Mouse (Mus musculus) MEL-GATA-1-ER (cell line): ENCODE data around the gene Dnajc11.

ENCODE experiments used
- DNase-seq: peaks from one replicate; pipeline ENCODE4 v3.0.0-alpha.2; 2012; ENCODE audit warnings: low read depth; ENCODE audit errors: extremely low read depth

The Dnajc11 gene

DNA sequence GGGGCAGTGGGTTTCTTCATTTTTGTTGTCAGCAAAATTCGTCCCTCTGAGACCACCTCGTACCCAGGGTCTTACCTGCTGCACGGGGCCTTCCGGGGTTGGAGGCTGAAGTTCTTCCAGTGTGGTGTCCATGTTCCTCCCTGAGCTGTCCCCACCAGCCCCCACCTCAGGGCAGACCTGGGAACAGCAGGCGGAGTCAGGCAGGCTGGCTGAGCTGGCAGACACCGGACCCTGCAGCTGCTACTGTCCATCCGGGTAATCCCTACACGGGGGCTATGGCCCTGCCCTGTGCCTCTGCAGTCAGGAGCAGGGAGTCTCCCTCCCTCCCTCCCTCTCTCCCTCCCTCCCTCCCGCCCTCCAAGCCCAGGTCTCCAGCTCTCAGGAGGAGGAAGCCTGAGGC is 50.1 kb downstream of the Dnajc11 start:
- no peak for DNase-seq

DNA sequence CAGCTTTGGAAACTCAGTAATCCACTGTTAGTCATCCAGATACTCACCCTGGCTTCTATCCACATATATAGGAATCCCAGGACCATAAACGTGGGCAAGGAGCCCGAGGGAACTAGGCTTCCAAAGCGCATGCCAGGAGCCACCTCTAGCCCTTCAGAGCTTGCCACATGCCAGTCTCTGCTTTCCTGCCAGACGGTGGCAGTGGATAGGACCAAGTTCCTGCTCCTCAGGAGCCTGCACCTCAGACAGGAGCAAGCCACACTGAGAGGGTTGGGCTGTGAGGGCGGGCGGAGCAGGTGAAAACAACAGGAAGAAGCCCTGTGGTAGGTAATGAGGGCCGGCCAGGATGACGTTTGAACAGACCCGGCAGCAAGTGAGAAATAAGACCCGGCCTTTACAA is 52.4 kb downstream of the Dnajc11 start:
- DNase-seq: no peak

DNA sequence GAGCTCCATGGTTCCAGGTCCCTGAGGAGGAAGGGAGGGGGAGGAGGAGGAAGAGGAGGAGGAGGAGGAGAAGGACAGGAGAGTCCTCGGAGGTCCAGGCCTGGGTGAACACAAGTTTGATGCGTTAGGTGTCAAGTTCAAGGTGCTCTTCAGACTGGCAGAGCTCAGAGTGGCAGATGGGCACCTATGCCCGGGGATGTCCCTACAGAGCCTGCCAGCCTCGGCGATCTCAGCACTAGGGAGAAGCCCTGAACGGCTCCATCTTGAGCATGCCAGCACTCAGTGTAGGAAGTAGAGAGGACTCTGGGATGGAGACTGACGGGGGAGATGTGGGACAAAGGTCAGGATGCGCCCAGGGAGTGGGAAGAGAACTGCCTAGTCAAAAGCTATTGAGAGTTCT is 53.2 kb downstream of the Dnajc11 start:
- DNase-seq: no peak

DNA sequence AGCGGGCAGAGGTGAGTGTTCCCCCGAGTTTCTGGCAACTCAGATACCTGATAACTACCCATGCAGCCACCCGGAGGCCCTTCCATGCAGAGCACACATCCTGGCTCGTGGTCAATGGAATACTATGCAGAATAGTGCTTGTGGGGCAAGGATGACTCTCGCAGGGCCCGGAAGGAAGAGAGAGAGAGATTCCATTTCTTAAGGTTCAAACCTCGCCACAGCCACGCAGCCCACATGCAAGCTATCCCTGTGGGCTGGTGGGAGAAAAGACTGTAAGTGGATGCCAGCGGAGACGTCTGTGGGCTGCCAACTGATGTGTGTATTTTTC is 54.5 kb downstream of the Dnajc11 start:
- DNase-seq: no peak

DNA sequence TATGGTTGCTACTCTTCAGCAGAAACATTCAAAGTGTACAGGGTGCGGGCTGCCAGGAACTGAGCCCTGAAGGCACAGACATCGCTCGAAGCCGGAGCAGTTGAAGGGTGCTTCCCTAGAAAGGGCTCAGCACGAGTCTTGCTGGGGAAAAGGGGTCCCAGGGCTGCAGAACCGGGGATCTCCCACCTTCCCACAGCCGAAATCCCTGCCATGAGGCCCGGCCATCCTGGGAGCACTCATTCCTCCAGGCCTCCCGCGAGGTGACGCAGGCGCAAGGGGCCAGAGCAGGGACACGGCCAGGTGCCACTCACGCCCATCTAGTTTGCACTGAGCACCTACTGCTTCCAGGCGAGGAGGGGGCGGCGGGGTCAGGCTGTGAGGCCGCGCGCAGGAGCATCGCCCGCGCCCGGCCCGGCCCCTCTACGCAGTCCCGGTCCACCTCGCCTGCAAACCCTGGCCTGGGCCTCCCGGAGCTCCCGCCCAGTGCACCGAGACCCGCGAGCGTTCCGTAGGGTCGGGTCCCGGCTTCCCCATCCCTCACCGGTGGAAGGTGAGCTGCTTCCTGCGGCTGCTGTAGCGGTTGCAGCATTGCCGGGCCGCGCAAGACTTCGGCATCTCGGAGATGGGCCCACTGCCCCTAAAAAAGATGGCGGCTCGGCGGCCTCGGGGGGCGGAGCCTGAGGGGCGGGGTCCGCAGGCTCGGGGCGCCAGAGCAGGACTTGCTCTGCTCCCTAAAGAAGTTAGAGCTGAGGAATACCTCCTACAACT is 55.0 kb downstream of the Dnajc11 start, which contains the start of gene Thap3:
Thap3 (minus strand) TSS at position 656 of the 768 bp plus-strand sequence.
- peak; percentile 26 for DNase-seq

DNA sequence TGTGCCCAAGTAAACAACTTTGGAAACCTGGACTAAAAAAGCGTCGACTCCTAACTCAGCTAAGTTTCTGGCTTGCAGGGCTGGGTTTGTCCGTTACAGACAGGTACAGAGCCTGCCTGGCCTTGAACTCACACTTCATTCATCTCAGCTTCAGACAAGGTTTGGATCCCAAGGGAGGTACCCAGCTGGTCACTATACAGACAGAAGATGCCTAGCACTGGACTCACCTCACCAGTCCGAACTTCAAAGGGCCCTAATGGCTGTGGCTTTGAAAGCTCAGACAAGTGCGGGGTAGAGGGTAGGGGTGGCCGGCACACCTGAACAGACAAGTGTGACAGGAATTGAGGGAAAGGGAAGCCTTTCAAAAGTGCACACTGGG is 55.6 kb downstream of the Dnajc11 start:
- no peak for DNase-seq

DNA sequence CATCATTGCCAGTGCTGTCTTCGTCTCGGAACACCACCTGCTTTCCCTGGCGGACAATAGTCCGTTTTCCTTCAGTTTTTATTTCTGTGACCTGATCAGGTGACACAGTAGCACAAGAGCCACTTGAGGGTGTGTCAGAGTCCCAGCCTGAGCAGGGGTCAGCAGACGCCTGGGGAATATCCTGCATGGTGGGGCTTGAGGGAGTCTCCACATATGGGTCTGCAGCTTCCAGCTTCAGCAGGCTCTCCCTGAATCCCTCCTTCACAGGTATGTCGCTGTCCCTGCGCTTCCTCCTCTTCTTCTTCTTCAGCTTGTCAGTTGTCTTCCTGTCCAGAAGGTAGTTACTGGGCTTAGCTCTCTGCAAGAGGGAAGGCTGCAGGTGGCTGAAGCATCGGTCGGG is 58.6 kb downstream of the Dnajc11 start:
- DNase-seq: no peak

DNA sequence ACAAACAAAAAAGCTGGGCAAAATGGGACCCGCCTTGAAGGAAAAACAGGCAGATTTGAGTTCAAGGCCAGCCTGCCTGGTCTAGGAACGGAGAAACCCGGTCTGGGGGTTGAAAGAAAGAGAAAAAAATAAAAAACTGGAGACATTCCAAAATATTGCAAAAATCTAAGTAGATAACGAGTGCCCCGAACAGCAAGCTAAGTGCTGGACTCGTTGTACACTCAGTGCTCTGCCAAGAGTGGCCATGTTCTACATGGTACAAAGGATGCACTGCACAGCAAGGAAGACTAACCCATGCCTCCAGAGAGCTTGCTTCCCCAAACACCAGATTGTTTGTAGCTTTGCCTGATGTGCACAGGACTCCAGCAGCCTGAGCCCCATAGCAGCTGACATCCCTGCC is 59.5 kb downstream of the Dnajc11 start:
- DNase-seq: no peak

DNA sequence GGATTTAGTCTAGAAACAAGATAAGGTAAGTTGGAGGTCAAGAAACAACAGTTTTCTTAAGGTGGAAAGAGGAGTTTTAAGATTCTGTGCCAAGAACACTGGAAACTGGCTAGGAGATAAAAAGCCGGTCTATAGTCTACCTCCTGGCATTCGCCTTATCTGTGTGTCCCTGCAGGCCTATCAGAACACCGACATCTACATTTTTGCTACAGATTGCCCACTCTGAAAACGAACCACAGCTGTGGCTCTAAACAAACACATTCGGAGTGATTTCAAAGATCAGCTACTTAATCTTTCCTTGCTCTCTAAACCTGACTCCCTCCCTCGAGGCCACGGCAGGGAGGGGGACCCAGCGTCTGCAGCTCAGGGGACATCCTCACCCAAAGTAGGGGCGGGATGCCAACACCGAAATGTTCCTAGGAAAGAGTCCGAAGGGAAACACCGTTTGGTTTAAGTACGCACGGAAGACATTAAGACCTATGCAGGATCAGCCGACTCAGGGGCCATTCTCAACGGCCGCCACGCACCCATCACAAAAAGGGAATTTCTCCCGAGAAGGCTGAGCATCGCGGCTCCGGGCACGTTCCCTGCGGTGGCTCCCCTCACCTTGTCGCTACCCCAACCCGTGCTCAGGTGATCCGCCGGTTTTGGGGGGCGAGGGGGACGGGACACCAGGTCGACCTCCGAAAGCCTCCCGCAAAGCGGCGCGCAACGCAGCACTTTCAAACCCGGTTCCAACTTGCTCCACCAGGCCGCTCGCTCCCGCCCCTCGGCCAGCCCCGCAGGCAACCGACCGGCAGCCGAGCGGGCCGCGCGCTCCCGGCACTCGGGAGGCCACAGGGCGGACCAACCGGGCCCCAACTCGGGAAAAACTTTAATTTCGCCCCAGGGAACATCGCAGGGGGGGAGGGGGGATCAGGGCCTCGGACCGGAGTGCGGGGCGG is 61.0 kb downstream of the Dnajc11 start:
- DNase-seq: peak; percentile 50

DNA sequence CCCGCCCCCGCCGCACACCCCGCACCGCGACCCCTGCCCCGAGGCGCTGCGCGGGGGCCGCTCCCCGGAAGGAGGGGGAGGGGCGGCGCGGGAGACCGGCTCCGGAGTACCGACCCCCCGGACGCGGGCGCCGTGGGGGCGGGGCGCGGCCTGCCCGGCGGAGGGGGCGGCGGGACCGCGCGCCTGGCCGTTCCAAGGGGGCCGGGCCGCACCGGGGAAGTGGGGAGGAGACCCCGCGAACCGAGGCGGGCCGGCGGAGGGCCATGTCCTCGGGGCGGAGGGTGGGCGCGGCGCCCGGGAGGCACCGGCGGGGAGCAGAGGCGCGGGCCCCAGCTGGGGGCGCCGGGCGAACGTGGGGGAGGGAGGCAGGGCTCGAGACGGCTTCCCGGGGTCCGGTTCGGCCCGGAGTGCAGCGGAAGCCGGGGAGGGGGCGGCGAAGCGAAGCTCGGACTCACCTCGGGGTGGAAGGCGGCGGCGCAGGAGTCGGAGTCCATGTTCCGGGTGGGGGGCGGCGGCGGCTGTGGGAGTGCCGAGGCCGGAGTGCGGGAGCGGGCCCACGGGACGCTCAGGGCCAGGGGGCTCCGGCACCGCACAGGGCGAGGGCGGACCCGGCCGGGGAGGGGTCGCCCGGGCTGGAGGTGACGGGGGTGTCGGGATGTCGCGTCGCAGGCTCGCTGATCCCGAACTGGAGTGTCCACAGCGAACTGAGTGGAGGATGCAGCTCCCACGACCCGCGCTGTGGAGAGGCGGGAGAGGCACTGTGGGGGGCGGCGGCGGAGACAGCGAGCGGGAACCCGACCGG is 62.1 kb downstream of the Dnajc11 start:
- no peak for DNase-seq

DNA sequence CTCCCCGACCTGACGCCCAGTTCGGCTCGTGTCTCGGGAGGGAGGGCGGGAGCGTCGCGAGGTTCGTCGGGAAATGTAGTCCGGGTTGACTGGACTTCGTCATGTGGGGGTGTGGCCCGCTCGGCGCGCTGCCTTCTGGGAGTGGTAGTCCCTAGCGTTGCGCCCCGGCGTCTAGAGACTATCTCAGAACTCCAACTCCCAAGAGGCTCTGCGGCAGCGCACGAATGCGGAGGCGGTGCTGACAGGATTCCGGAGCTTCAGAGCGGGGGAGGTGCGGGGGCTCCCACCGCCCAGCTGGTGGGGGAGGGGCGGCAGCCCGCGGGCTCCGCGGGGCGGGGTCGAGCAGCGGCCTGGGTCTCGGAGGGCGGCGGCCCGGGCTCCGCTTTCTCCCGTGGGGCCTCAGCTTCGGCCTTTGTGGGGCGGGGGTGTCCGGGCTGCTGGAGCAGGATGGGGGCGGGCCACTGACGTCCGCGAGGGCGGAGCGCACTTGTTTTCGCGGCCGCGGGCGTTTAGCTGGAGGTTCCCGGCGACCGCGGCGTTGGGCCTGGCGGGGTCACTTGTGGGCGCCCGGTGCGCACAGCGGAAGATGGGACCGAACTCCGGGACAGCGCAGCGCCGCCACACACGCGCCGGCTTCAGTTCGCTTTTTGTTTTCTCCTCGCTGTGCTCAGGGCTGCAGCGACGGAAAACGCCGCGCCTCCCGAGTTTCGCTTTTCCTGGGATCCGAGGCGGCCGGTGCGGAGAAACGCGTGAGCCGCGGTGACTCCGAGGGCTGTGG is 62.9 kb downstream of the Dnajc11 start, which contains the start of gene Phf13:
Phf13 (minus strand) TSS at position 86 of the 778 bp plus-strand sequence.
- DNase-seq: peak; percentile 95

DNA sequence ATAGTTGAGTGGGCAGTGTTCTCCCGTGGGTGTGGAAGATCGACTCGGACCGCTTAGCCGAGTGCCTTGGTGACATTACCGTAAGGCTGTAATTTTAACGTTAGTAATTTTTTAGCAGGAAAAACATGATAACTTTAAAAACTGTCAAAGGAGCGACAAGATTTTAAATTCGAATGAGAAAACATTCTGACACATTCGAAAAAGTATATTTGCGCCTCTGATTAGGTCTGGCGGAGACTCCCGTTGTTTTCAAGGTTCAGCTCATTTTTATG is 63.4 kb downstream of the Dnajc11 start:
- DNase-seq: no peak

DNA sequence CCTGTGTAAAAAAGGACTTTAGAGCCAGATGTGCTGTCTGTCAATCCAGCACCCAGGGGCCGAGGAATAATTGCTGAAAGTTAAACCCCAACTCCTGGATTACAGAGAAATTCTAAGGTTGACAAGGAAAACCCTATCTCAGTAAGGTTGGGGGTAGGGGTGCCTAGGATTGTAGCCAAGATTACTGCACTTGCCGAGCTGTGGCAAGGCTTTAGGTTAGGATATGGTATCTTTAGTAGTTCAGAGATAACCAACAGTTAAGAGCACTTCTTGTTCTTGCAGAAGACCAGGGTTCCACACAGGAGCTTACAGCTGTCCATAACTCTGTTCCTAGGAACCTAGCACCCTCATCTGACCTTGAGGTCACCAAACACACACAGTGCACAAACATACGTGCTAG is 64.2 kb downstream of the Dnajc11 start:
- no peak for DNase-seq

DNA sequence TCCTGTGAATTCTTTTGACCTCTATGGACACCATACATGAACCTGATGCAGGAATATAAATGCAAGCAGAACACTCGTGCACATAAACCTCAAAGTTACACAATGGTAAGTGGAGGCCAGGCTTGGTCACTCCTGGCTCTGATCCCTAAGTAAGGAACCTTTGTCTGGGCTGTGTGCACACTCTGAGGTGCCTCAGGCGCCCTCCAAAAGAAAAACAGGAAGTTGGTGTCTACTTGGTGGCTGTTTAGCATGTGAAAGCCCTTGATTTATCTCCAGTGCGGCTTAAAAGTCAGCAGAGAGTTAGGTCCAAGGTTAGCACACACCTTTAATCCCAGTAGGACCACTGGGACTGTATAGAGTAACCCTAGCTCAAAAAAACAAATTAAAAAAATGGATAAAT is 66.0 kb downstream of the Dnajc11 start:
- DNase-seq: peak; percentile 39

DNA sequence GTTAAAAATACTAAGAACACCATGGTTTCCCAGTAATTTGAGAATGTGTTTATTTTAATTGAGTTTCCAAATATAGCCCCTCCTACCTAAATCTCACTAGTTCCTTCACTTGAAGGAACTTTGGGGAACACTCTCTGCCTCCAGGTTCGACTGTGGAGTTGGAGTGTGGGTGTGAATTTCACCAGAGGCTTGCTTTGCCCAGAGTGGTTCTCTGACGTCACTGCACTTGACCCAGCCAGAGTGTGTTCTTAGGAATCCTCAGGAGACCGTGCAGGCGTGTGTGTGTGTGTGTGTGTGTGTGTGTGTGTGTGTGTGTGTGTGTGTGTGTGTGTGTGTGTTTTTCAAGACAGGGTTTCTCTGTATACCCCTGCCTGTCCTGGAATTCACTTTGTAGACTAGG is 67.4 kb downstream of the Dnajc11 start:
- DNase-seq: no peak

DNA sequence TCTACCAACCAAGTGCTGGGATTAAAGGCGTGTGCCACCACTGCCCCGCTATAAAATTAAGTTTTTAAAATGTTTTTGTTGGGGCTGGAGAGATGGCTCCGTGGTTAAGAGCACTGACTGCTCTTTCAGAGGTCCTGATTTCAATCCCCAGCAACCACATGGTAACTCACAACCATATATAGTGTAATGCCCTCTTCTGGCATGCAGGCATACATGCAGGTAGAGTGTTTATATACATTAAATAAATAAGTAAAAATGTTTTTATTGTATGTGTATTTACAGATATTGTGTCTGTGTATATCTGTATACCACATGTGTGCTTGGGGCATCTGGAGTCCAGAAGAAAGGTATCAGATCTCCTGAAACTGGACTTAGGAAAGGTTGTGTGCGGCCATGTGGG is 67.8 kb downstream of the Dnajc11 start:
- no peak for DNase-seq

DNA sequence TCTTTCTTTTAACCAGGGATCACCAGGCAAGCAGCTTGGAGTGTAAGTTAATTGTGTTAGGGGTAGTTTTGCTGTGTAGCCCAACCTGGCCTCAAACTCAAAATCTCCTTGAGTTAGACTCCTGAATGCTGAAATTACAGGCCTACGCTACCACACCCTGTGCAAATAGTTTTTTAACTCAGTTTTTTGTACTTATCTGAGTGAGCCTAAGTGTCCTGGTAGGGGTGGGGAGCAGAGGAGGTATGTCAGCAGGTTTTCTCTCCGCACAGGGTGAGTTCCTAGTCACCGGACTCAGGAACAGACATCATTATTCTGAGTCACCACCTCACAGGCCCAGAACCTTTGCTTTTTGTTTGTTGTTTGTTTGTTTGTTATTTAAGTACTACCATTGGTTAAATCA is 68.6 kb downstream of the Dnajc11 start:
- no peak for DNase-seq

DNA sequence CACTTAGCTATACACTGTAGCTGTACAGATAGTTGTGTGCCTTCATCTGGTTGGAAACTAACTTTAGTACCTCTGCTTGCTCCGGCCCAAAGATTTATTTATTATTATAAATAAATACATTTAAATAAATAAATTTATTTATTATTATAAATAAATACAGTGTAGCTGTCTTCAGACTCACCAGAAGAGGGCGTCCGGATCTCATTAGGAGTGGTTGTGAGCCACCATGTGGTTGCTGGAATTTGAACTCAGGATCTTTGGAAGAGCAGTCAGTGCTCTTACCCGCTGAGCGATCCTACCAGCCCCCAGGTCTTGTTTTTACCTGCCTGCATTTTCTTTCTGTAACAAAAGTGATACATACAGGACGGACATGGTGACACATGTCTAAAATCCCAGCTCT is 72.6 kb downstream of the Dnajc11 start:
- DNase-seq: no peak

DNA sequence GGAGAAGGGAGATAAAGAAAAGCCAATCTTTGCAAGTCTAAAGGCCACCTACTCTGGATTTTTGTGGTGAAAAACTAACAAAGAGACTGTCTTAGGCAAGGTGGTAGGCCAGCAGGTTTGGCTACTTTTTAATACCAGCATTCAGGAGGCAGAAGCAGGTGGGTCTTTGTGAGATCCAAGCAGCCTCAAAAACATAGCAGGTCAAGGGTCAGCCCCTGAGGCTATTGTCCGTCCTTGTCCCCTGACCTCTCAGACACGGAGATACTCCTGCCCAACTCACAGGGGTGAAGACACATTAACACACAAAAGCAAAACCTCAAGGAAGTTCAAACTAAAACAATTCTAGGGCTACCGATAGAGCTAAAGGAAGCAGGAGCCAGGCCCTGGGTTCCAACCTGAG is 73.3 kb downstream of the Dnajc11 start:
- no peak for DNase-seq

DNA sequence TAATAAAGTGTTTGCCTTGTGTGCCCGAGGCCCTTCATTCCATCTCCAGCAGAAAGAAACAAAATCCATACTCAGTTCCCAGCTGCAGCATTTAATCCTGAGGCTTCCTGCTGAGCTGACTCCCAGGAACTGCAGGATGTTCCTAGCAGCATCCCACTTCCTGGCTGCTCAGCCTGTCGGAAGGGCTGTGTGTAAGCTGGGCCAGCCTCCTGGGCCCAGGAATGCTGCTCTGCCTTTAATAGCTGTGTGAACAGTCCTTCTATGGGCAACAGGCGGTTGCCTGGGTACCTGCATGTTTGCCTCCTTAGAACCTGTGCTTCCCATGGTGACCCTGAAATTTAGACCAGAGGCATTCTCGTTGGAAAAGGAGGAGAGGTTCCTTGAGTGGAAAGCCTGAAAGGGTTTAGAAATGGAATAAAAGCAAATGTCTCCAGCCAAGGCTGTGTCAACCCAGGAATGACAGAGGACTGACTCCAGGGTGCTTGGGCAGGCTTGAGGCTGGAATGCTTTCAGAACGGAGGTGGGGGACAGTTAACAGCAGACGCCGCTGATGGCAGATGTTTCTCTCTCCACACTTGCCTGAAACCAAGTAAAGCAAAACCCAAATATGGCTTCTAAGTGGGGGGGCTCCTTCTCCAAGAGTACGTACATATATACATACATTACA is 74.1 kb downstream of the Dnajc11 start:
- no peak for DNase-seq

DNA sequence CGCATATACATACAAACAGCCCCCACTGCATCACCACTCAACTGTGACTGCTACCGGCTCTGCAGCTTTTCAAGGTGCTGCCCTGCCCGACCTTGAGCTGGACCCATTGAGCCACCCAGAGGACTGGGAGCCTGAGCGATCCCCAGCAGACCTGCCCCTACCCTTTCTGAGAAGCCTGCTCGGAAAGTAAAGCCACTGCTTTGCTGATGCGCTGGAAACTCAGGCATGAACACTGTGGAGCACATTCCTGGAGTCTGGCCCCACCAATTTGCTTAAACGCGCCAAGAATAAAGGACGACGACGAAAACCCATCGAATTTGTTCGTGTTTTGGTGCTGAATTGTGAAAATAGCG is 74.6 kb downstream of the Dnajc11 start:
- no peak for DNase-seq
